ENCODE assay signal across 8 mouse cellular contexts in genomic region chr2:120628886-120629735, GRCm38 (mm10). TPM values are rescaled to one million over a fixed set of nuclear protein-coding genes. Genes with fewer than 3 reads are reported as not detected.
A peak's percentile ranks its signal among the peaks of the same experiment; 100 is the strongest.
DNase-seq lines count a peak whose midpoint lies in the region; ATAC-seq and TF ChIP-seq lines count a peak whose summit lies in the region.

Stard9 (plus strand) TSS chr2:120629121.

- H3K4me2 ChIP-seq in embryonic facial prominence, embryonic 15.5 days (replicated peaks), result peak within 1 kb of the TSS; percentile 74
- H3K4me2 ChIP-seq in limb, embryonic 14.5 days (replicated peaks; ENCODE audit: low read depth, low read length, severe bottlenecking), result peak within 1 kb of the TSS; percentile 75
- H3K4me2 ChIP-seq in midbrain, postnatal 0 days (ENCODE audit: low read depth, low read length, poor library complexity, severe bottlenecking), result peak within 1 kb of the TSS; percentile 75

- ATAC-seq in embryonic facial prominence, embryonic 15.5 days (ENCODE audit: insufficient number of reproducible peaks, low FRiP score, low TSS enrichment, low read depth), result peak; percentile 100
- ATAC-seq in limb, embryonic 14.5 days (ENCODE audit: low FRiP score, low read depth), result peak; percentile 99
- peak; percentile 100 for ATAC-seq in midbrain, postnatal 0 days (ENCODE audit: low FRiP score)

- peaks cover 9% of the 10 kb centered on the region; the same call in 1 of the 2 replicates for H3K36me3 ChIP-seq in embryonic facial prominence, embryonic 15.5 days
- H3K36me3 ChIP-seq in limb, embryonic 14.5 days (ENCODE audit: control insufficient read depth, insufficient read depth, low read length), result 0 out of 2 replicates have a peak, but pooled peaks cover 5% of the 10 kb centered on the region
- H3K36me3 ChIP-seq in midbrain, postnatal 0 days (ENCODE audit: insufficient read depth, low read length), result no peaks in the 10 kb centered on the region

- H3K4me1 ChIP-seq in bone marrow, adult 2 months (ENCODE audit: control insufficient read depth, insufficient read depth, low read length), result no peaks in the 10 kb centered on the region; the same call in 1 of the 2 replicates
- H3K4me1 ChIP-seq in embryonic facial prominence, embryonic 15.5 days, result peaks cover 15% of the 10 kb centered on the region; the same call in 1 of the 2 replicates
- H3K4me1 ChIP-seq in limb, embryonic 14.5 days (ENCODE audit: control insufficient read depth, insufficient read depth, low read length), result peaks cover 9% of the 10 kb centered on the region
- 0 out of 2 replicates have a peak, but pooled peaks cover 5% of the 10 kb centered on the region for H3K4me1 ChIP-seq in midbrain, postnatal 0 days (ENCODE audit: insufficient read depth, low read length)

- no peaks in the 10 kb centered on the region for H3K27me3 ChIP-seq in embryonic facial prominence, embryonic 15.5 days
- no peaks in the 10 kb centered on the region for H3K27me3 ChIP-seq in limb, embryonic 14.5 days (ENCODE audit: control insufficient read depth, insufficient read depth, low read length)
- H3K27me3 ChIP-seq in midbrain, postnatal 0 days (ENCODE audit: insufficient read depth, low read length), result no peaks in the 10 kb centered on the region

- no peak; the same call in 1 of the 2 replicates for TF ChIP-seq POLR2A in bone marrow, adult 2 months (IDR thresholded peaks at IDR 0.05; ENCODE audit: borderline replicate concordance, control insufficient read depth, low read depth, low read length)
- 0 out of 2 replicates have a peak, but pooled peaks have one; percentile 49 for TF ChIP-seq POLR2A in limb, embryonic 14.5 days (IDR thresholded peaks at IDR 0.05; ENCODE audit: borderline replicate concordance, extremely low read depth, insufficient read depth, insufficient read length)

- WGBS in bone marrow, adult 2 months, result 5% methylated on average over 36 of the region's 36 CpGs
- WGBS in embryonic facial prominence, embryonic 15.5 days, result 3% methylated on average over 36 of the region's 36 CpGs
- 3% methylated on average over 34 of the region's 36 CpGs for WGBS in limb, embryonic 14.5 days
- 2% methylated on average over 33 of the region's 36 CpGs for WGBS in midbrain, postnatal 0 days

- H3K4me3 ChIP-seq in bone marrow, adult 2 months (replicated peaks; ENCODE audit: control insufficient read depth, low read depth, low read length), result peak within 1 kb of the TSS; percentile 63
- peak within 1 kb of the TSS; percentile 68 for H3K4me3 ChIP-seq in embryonic facial prominence, embryonic 15.5 days (replicated peaks)
- peak within 1 kb of the TSS; percentile 63 for H3K4me3 ChIP-seq in limb, embryonic 14.5 days (replicated peaks; ENCODE audit: low read length)
- H3K4me3 ChIP-seq in midbrain, postnatal 0 days (ENCODE audit: low read depth, low read length), result peak within 1 kb of the TSS; percentile 63

- H3K9ac ChIP-seq in embryonic facial prominence, embryonic 15.5 days, result peak within 1 kb of the TSS; percentile 48
- peak within 1 kb of the TSS; percentile 61 for H3K9ac ChIP-seq in limb, embryonic 14.5 days (ENCODE audit: low read depth, low read length, severe bottlenecking)
- peak within 1 kb of the TSS; percentile 60 for H3K9ac ChIP-seq in midbrain, postnatal 0 days (replicated peaks; ENCODE audit: low read length, poor library complexity, severe bottlenecking)

- TF ChIP-seq CTCF in bone marrow, adult 2 months (IDR thresholded peaks at IDR 0.05; ENCODE audit: control insufficient read depth, insufficient read depth, low read length), result no peak
- peak; percentile 34; the same call in 1 of the 2 replicates for TF ChIP-seq CTCF in midbrain, postnatal 0 days (IDR thresholded peaks at IDR 0.05)

- peak; percentile 99 for DNase-seq in 416B (ENCODE audit: low read depth)
- peak; percentile 98 for DNase-seq in heart, adult 8-10 months (ENCODE audit: low spot score)
- peak; percentile 99 for DNase-seq in kidney, adult 9 months
- peak; percentile 100 for DNase-seq in limb, embryonic 14.5 days (ENCODE audit: low spot score)
- peak; percentile 100 for DNase-seq in midbrain, postnatal 0 days (ENCODE audit: low spot score)
- peak; percentile 93 to 95 for DNase-seq in spleen, postnatal 14 days (ENCODE audit: low spot score in 2 of 2)

- no peaks in the 10 kb centered on the region for H3K9me3 ChIP-seq in embryonic facial prominence, embryonic 15.5 days (replicated peaks)
- H3K9me3 ChIP-seq in limb, embryonic 14.5 days (ENCODE audit: control insufficient read depth, low read length), result no peaks in the 10 kb centered on the region
- H3K9me3 ChIP-seq in midbrain, postnatal 0 days (ENCODE audit: low read length), result no peaks in the 10 kb centered on the region

- H3K27ac ChIP-seq in bone marrow, adult 2 months (ENCODE audit: control insufficient read depth, insufficient read depth, low read depth, low read length, poor library complexity), result no peak within 1 kb of the TSS; the same call in 1 of the 2 replicates
- 0 out of 2 replicates have a peak within 1 kb of the TSS, but pooled peaks have one; percentile 34 for H3K27ac ChIP-seq in embryonic facial prominence, embryonic 15.5 days (replicated peaks)
- no peak within 1 kb of the TSS for H3K27ac ChIP-seq in limb, embryonic 14.5 days (replicated peaks; ENCODE audit: low read depth, low read length)
- peak within 1 kb of the TSS; percentile 43; the same call in 1 of the 2 replicates for H3K27ac ChIP-seq in midbrain, postnatal 0 days (ENCODE audit: low read depth, low read length)

RNA-seq across cellular contexts. Expression of gene Stard9, which starts in this region (rescaled TPM):
- 1.4 and 3.6 TPM in 2 replicates for polyA plus RNA-seq in bone marrow, adult 2 months (2011; ENCODE audit: insufficient read depth, insufficient read length, low replicate concordance, missing spikeins)
- 6.7 and 7.3 TPM in 2 replicates for polyA plus RNA-seq in embryonic facial prominence, embryonic 15.5 days (2015; fragmentation: Nextera tagmentation; extraction: Ambion mirVana)
- total RNA-seq in heart, adult 8-10 months (2022), result 1 to 10 TPM; 6.1 to 8.5 (median 6.5) TPM
- polyA plus RNA-seq in limb, embryonic 14.5 days (2012; rRNA removed), result 25.4 and 28.4 TPM in 2 replicates
- 10.7 and 11.4 TPM in 2 replicates for polyA plus RNA-seq in limb, embryonic 14.5 days (2014; fragmentation: Nextera tagmentation; extraction: Ambion mirVana)
- 10.6 and 11.4 TPM in 2 replicates for total RNA-seq in midbrain, postnatal 0 days (2014; rRNA removed)
- 1.6 and 2.4 TPM in 2 replicates for polyA plus RNA-seq in midbrain, postnatal 0 days (2015; fragmentation: Nextera tagmentation; extraction: Ambion mirVana)

Comparison
In these comparisons a context has a peak if more than half of its experiments do, and no peak if none do; other contexts are left out.
1. H3K27ac ChIP-seq: peak in embryonic facial prominence, embryonic 15.5 days (single experiment) and midbrain, postnatal 0 days (single experiment); none in bone marrow, adult 2 months (single experiment) and limb, embryonic 14.5 days (single experiment).
2. Peak in every context shown above with its lines, with median percentiles within 50 percentile points of each other: DNase-seq, H3K4me3 ChIP-seq, ATAC-seq, H3K4me2 ChIP-seq and H3K9ac ChIP-seq.